Mouse (Mus musculus): ENCODE measurements around the gene Skp1a.

Gene Skp1a

GRCm38 (mm10) chr11:52277433-52278150 lies 45.8 kb downstream of the Skp1a start:
- no peak for DNase-seq (ENCODE audit: low spot score in 2 of 2)

GRCm38 (mm10) chr11:52278164-52278563 lies 46.4 kb downstream of the Skp1a start:
- no peak for DNase-seq (ENCODE audit: low spot score in 2 of 2)

GRCm38 (mm10) chr11:52278991-52279390 lies 47.2 kb downstream of the Skp1a start:
- no peak for DNase-seq (ENCODE audit: low spot score in 2 of 2)

GRCm38 (mm10) chr11:52279611-52280145 lies 47.9 kb downstream of the Skp1a start:
- no peak for DNase-seq (ENCODE audit: low spot score in 2 of 2)

GRCm38 (mm10) chr11:52280566-52281455 lies 49.0 kb downstream of the Skp1a start:
- no peak for DNase-seq (ENCODE audit: low spot score in 2 of 2)

- DNase-seq (ENCODE audit: low spot score in 2 of 2) = no peak
Measured at GRCm38 (mm10) chr11:52281568-52282328, 50.0 kb downstream of the Skp1a start.

- no peak for DNase-seq (ENCODE audit: low spot score in 2 of 2)
Measured at GRCm38 (mm10) chr11:52282420-52282773, 50.6 kb downstream of the Skp1a start.

GRCm38 (mm10) chr11:52282774-52283595 lies 51.2 kb downstream of the Skp1a start, which contains the start of gene Tcf7:
TSS of gene Tcf7 (minus strand) at chr11:52283014.
- no peak for DNase-seq (ENCODE audit: low spot score in 2 of 2)

GRCm38 (mm10) chr11:52283596-52284571 lies 52.1 kb downstream of the Skp1a start:
- DNase-seq (ENCODE audit: low spot score in 2 of 2) = no peak

- DNase-seq (ENCODE audit: low spot score in 2 of 2) = no peak
Measured at GRCm38 (mm10) chr11:52286301-52286957, 54.6 kb downstream of the Skp1a start.

GRCm38 (mm10) chr11:52286958-52287305 lies 55.1 kb downstream of the Skp1a start:
- DNase-seq (ENCODE audit: low spot score in 2 of 2) = no peak

GRCm38 (mm10) chr11:52292346-52292745 lies 60.6 kb downstream of the Skp1a start:
- no peak for DNase-seq (ENCODE audit: low spot score in 2 of 2)

- DNase-seq (ENCODE audit: low spot score in 2 of 2) = no peak
Measured at GRCm38 (mm10) chr11:52292894-52293293, 61.1 kb downstream of the Skp1a start.

- DNase-seq (ENCODE audit: low spot score in 2 of 2) = no peak
Measured at GRCm38 (mm10) chr11:52294103-52294502, 62.3 kb downstream of the Skp1a start.
